Mouse (Mus musculus) embryo, embryonic 9.5 days (tissue): ENCODE measurements around the gene Reps2.

Experiments used
- DNase-seq: peaks from one replicate; pipeline ENCODE4 v3.0.0-alpha.2; 2017; ENCODE audit errors: extremely low spot score

Gene Reps2

DNA sequence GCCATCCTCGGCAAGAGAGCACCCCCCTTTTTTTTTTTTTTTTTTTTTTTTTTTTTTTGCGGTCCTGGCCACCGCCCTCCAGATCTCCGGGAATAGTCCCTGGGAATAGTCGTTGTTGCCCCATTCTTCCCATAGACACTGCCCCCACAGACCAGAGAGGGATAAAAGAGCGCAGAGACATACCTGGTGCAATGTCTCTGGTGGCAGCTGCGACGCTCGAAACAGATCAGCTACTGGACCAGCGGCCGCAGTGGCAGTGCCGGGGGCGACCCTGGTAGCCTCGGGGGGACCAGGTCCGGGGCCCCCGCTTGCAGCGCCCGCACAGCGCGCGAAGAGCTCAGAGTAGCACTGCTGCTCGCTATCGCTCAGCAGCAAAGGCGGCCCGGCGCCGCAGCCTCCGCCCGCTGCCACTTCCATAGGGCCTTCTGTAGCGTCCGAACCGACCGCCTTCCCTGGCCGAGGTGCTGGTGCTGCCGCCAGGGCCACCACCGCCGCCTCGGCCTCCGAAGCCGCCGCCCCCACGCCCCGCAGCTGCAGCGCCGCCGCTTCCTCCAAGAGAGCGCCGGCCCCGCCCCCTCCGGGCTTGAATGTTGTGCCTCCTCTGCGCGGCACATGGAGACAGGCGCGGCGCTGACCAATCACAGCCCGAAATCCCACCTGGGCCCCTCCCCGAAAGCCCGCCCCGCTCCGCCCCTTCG is at the start of gene Reps2:
TSS of gene Reps2 (minus strand) at position 559 of the 698 bp plus-strand sequence.
- DNase-seq = peak; percentile 62

DNA sequence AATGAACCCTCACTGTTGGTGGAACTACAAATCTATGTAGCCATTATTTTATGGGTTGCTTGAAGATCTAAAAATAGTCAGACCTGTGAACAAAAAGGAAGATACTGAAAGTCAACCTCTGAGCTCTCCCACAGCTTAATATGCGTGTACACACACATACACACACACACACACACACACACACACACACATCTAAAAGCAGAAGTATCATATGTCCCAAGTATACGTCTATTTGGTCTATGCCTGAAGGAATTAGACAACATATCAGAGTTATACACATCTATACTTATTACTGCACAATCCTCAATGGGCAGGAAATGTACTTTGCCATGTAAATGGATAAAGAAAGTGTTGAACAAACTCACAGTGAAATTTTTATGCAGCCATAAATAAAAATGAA is 47.8 kb upstream of the Reps2 start:
- no peak for DNase-seq

DNA sequence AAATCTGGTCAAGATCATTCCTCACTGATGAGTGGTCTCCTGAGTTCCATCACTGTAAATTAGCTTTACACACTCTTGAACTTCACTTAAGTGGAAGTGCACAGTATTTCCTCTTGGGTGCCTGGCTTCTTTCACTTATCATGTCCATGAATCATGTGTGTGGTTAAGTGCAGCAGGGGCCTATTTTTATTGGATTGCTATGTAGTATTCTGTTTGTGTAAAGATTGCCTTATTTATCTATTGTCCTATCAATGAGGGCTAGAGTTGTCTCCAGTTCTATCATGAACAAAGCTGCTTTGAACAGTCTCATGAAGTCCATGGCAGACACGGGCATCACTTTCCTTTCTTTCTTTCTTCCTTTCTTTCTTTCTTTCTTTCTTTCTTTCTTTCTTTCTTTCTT is 41.9 kb upstream of the Reps2 start:
- no peak for DNase-seq

DNA sequence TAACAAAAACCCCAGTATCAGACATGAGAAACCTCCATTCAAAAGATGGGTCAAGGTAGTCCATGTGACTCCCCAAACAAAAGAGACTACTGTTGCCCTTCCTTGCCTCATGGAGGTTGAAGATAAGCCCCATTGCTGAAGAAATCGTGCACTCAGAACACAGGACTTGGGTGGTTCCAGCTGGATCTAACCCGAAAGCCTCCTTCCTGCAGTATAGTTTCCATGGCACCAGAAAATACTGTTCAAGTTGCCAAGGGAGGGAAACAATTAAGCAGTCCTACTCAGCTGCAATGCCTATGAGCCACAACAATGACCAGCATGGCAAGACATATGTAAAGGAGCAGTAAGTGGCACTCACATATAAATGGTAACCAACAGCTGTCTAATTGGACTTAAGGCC is 36.1 kb upstream of the Reps2 start:
- DNase-seq = no peak

DNA sequence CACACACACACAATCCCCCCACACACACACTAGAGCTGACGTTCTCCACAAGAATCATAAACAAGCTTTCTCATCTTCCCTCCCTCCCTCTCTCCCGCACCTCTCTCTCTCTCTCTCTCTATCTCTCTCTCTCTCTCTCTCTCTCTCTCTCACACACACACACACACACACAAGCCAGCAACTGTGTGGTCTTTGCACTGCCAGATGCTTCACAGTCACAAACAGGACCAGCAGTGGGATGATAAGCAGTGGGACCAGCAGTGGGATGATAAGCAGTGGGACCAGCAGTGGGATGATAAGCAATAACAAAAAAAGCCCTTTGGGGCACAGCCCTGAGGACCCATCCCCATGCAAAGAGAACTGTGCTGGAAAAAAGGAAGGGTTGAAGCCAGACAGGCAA is 35.4 kb upstream of the Reps2 start:
- DNase-seq = no peak

DNA sequence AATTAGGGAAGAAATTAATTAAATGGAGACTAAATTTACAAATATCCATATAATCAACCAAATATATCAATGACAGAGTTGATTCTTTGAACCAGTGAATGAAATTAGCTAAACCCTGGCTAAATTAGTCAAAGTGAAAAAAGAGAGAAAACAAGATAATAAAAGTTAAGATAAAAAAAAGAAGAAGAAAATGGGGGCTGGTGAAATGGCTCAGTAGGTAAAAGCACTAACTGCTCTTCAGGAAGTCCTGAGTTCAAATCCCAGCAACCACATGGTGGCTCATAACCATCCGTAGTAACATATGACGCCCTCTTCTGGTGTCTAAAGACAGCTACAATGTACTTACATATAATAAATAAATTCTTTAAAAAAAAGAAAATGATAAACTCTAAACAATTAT is 22.7 kb upstream of the Reps2 start:
- DNase-seq = no peak

DNA sequence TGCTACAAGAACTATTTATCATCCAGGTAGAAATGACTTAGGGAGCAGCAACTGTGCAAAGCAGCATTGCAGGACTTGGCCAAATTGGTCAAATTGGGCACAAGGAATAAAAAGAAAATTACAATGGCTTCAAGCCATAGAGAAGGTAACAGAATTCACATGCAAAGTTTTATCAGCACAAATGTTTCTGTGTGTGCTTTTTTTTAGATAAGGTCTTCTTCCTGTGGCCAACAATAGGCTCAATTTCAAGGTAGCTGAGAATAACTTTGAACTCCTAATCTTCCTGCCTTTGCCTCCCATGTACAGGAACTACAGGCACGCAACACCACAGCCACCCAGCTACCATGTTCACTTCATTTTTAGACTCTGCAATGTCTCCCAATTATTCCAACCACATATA is 16.7 kb upstream of the Reps2 start:
- no peak for DNase-seq

DNA sequence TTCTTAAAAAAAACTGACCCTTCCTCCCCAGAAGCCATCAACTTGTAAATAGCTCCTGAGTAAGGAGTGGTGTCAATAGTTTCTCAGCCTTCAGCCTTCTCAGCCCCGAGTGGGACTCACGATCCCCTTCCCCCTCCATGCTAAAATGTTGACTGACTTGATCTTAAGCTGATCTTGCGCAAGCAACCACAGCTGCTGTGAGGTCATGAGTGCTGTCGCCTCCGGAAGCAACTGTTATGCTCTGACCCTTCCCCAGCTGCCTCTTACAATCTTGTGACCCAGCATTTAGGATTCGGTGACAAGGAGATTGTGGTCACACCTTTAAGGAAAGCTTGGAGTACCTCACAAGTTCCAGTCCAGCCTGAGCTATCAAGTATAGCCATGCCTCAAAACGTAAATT is 10.1 kb upstream of the Reps2 start:
- no peak for DNase-seq

DNA sequence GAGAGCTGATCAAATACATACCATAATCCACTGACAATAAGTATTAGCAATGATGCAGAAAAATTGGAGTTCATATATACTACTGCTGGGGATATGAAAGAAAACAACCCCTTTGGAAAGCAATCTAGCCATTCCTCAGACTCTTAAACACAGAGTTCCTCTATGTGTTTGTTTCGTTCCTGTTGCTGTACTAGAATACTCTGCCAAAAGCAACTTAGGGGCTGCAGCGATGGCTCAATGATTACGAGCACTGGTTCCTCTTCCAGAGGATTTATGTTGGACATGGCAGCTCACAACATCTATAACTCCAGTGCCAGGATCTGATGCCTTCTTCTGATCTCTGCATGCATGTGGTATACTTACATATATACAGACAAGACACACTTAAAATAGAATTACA is 9.0 kb upstream of the Reps2 start:
- DNase-seq = no peak

DNA sequence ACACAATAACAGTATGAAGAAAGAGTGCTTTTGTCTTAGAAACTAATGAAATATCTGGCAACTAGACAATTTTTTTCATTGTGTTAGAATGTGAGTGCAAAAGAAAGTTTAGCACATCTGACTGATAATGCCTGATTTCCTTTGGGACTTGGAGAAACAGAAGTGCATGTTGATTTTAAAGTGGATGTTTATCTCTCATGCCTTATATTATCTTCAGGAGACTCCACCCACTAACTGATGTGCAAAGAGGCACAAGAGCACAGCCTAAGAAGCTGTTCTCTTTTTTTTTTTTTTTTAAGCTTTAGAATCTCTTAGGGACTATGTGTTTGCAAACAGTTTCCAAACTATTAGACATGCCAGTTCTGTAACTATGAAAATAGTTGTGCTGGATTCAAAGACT is 7.7 kb upstream of the Reps2 start:
- DNase-seq = no peak

DNA sequence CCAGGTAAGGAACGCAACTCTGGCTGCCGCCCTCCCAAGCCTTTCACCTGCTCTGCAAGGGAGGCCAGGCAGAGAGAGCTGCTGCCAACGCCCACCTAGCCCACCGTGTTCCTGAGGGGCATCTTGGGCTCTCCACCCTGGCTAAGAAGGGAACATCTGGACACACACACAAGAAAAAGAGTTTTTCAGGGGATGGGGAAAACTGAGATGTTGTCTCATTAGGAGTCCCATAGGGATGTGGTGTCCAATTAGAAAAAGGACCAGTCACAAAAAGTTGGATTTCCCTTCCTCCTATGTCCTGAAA is 292 bp upstream of the Reps2 start:
- no peak for DNase-seq

DNA sequence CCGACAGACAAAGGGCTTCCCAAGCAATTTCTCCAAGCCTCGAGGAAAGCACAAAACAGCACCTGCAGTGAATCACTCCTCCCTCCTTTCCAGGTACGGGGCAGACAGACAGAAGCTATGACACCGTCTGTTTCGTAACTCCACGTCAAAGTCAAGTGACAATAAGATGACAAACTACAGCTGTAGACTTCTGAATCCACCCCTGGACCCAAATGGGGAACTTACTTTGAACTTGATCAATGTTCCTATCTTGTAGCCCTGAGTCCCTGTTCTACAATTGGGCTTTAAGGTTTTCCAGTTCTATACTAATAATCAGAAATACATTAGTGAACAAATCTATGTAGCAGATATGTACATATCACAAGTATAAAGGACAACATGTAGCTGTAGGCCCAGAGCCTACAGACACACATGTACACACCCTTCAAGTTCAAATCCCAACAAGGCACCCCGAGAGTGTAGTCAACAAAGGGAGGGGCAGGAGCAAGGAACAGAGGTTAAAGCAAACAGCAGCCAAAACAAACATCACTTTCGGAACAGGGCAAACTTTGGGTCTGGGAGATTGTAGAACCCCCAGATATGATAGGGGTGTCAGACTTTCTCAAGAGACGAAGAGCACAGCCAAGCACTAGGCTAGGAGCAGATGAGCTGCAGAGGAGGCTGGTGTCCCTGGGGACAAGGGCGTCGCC is 903 bp downstream of the Reps2 start:
- DNase-seq = no peak

DNA sequence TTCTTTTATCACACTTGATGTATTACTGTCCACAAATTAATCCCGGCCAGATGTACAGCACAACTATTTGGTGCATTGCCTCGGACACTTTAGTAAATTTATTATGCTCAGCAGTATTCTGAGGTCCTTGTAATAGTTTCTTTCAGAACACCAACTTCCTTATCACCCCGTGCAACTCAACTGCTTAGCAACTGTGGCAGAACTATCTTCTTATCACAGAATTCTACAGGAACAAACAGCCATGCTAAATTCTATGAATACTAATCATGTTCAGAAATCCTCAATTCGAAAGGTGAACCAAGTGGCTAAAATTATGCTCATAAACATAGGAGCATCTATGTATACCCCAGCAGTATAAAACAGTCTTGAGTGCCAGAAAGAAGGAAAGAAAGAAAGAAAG is 1.7 kb downstream of the Reps2 start:
- DNase-seq = no peak

DNA sequence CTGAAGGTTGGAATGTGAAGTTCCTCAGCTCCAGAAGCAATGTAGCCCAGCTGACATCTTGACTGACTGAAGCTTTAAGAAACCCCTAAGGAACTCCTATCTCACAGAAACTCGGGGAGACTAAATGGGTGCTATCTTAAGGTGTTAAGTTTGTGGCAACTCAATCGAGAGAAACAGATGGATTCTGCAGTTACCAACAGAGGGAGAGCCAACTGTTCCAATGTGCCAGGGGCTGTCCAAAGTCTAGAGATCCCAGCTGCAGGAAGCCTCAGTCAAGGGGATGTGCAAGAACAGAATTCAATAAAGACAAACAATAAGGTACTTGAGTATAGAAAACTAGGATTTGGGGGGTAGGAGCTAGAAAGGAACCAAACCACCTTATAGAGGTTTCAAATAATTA is 8.3 kb downstream of the Reps2 start:
- DNase-seq = no peak

DNA sequence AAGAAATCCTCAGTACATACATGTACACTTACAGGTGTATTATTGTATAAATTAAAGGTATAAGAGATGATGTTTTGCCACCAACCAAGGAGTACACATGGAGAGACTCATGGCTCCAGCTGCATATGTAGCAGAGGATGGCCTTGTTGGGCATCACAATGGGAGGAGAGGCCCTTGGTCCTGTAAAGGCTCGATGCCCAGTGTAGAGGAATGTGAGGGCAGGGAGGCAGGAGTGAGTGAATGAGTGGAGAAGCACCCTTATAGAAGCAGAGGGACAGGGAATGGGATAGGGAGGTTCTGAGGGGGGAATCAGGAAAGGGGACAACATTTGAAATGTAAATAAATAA is 21.4 kb downstream of the Reps2 start:
- no peak for DNase-seq

DNA sequence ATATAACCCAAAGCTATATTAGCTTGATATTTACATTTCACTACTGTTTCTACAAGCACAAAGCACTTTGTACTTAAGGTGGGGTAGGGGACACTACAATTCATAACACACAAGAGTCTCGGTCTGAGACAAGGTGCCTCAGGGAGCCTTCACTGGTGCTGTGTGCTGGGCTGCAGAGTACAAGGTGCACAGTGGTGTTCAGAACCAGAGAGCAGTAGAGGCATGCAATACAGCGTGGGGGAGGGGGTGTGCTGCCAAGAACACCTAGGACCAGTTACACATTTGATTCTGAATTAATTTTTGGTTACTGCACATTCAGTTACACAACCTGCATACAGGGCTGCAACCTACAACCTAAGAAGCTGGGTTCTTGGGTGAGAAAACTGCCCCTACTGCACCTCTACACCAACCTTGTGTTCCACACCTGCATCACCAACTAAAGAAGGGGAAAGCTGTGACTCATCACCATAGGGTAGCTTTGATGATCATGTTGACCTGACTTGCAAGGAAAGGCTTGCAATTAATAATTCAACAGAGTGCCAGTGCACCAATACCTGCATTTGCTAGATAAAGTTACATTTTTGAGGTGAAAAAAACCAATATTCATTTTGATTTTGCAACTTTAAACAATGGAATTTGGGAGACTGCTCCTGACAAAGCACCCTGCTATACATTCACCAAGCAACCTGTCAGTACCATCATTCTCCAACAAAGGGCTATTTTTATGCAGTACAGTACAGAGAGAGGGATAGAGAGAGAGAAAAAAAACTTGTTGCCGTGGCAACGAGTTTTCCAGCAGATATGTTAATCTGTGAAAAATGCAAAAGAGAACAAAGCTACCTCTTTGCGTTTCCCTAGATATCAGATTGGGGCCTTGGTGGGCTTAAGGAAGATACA is 22.0 kb downstream of the Reps2 start:
- DNase-seq = no peak

DNA sequence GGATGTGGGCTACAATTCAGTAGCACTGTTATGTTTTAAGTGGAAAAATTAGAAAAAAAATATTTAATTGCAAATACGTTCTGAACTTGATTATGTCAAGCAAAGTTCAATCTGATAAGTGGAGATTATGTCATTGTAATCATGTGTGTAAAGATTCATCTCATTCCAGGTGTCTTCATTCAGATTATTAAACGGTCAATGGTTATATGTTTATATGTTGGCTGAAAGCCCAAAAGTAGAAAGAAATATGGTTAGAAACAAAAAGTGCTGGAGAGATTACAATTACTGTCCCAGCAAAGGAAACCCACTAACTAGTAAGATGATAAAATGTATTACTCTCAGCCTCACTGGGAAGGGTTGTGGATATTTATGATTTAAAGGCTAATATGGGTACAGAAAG is 23.7 kb downstream of the Reps2 start:
- no peak for DNase-seq

DNA sequence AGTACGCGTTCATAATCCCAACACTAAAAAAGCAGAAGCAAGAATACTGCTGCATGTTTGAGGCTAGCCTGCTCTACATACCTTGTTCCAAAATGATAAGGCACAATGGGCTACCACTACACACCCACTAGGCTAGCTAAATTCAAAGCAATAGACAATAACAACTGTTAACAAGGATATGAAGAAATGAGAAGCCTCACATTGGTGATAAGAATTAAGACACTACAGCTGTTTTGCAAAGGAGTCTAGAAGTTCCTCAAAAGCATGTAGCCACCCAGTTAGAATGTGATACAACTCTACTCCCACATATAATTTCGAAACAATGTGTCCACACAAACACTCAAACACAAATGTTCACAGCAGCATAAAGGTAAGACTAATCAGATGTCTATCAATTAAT is 24.9 kb downstream of the Reps2 start:
- DNase-seq = no peak

DNA sequence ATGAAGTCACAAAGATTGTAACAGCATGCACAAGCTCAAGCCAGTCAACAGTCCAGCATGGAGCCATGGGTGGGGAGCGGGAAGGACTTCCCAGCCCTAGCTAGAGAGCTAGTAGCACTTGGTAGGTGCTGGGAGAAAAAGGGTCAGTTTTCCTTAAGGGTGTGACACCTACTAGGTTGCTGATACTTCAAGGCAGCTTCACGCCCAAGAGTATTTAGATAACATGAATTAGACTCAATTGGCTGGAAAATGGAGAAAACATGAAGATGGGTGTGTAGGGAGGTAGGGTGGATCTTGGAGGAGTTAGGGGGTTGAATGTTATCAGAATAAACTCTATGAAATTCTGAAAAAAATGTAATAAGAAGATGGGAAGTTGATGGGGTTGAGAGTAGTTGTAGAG is 37.3 kb downstream of the Reps2 start:
- no peak for DNase-seq

DNA sequence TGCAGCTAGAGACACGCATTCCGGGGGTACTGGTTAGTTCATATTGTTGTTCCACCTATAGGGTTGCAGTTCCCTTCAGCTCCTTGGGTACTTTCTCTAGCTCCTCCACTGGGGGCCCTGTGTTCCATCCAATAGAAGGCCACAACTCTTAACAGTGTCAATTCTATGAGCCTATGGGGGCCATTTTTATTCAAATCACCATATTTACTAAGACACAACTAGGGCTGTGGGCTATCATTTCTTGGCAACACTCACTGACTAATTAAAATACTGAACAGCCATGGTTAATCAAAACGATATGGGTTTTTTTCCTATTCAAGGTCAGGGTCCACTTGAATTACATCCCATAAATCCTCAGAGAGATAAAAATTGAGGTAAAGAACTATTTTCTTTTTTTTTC is 43.8 kb downstream of the Reps2 start:
- no peak for DNase-seq

DNA sequence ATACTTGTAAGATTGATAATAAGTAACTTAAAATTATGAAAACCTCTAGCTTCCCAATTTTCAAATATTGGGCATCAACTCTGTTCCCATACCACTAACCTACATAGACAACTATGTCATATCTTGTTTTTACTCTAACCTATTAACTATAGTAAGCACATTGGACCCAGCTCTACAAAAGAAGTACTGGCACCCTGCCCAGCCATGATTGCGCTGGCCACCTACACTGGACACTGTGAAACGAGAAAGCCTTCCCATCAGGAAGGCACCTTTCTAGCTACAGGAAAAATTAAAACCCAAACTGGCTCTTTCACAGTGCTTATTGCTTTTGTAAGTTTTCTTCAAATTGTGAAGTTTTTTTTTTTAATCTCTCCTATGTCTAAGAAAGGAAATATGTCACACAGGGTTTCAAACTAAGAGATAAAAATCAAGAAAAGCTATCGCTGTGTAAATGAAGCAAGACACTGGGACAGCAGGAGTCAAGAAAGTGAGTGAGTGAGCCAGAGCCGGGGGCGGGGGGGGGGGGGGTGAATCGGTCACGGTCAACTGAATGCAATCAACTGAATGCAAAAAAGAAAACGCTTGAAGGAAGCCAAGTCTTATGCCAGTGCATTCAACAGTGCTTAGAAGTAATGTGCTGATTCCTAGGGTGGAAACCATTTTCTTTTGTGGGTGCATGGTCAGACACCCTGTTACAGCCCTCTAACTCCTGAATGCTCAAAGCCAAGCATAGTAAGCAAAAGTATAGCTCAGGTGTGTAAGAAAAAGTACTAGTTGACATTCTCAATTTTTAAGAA is 52.2 kb downstream of the Reps2 start:
- DNase-seq = no peak

DNA sequence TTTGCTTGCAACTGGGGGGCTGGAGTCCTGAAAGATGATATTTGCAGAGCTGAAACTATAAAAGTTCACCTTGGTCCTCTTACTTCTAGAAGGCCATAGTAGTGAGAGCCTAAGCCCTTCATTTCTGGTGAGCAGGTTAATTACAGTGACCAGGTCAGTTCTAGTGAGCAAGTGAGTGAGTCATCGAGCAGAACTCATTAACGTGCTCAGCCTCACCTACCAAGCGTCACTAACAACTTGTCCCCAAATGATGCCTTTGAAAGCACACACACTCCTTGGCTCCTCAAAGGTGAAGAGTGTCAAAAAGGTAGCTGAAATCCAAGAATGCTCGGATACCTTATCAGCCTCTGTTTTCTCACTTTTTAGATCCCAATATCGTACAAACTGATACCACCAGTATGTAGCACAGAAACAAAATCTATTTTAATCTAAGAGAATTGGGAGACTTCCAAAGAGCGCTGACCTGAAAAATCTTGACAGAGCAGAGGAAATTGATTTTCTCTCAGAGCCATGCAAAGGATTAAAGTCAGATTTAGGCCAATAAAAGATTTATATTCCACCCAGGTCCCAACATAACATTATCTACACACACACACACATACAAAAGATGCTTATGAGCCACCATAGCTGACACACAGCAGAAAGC is 53.2 kb downstream of the Reps2 start:
- no peak for DNase-seq
